Mouse (Mus musculus) MEL (cell line): ENCODE data around the gene Psmd2. TPM values are rescaled to one million over a fixed set of nuclear protein-coding genes. Genes with fewer than 3 reads are reported as not detected.

Experiments
- DNase-seq: peaks from one replicate; pipeline ENCODE4 v3.0.0; 2011; ENCODE audit warnings: low read depth, low spot score
- H3K27ac ChIP-seq: 2 replicates; pipeline ENCODE4 v1.5.1; 2012; ENCODE audit warnings: low read depth, mild to moderate bottlenecking, control low read depth, low read length, moderate library complexity; ENCODE audit not compliant: control insufficient read depth
- H3K27me3 ChIP-seq, 2 experiments: fragments of 150-350 bp in 1 of 2; sonication (generic) in 1 of 2; 2 replicates each; pipeline ENCODE4 v1.6.1; 2012; ENCODE audit warnings: low read length in 2 of 2, mild to moderate bottlenecking in 2 of 2, improper control_type of control experiment in 1 of 2, moderate library complexity in 1 of 2; ENCODE audit not compliant: insufficient read depth in 2 of 2, control insufficient read depth in 1 of 2
- H3K36me3 ChIP-seq, 2 experiments: 2 replicates each; pipeline ENCODE4 v1.6.1; 2012 to 2014; ENCODE audit warnings: low read length in 2 of 2, improper control_type of control experiment in 1 of 2, inconsistent platforms in 1 of 2, mild to moderate bottlenecking in 1 of 2; ENCODE audit not compliant: insufficient read depth in 2 of 2, control insufficient read depth in 1 of 2
- H3K4me1 ChIP-seq, 2 experiments: fragments of 150-350 bp in 1 of 2; sonication (generic) in 1 of 2; 2 replicates each; pipeline ENCODE4 v1.6.1; 2012; ENCODE audit warnings: low read length in 2 of 2, improper control_type of control experiment in 1 of 2, mild to moderate bottlenecking in 1 of 2; ENCODE audit not compliant: insufficient read depth in 2 of 2, control insufficient read depth in 1 of 2
- H3K4me3 ChIP-seq, 2 experiments: fragments of 150-350 bp in 1 of 2; sonication (generic) in 1 of 2; 2 replicates each; pipeline ENCODE4 v1.5.1; 2012; ENCODE audit warnings: low read depth in 2 of 2, low read length in 2 of 2, mild to moderate bottlenecking in 2 of 2, moderate library complexity in 2 of 2, control low read depth in 1 of 2, improper control_type of control experiment in 1 of 2; ENCODE audit not compliant: control insufficient read depth in 1 of 2, insufficient read depth in 1 of 2
- H3K79me2 ChIP-seq: 2 replicates; pipeline ENCODE4 v1.6.1; 2012; ENCODE audit warnings: mild to moderate bottlenecking, low read length, moderate library complexity; ENCODE audit not compliant: control insufficient read depth, poor library complexity, insufficient read depth
- H3K9ac ChIP-seq: 2 replicates; pipeline ENCODE4 v1.6.1; 2012; ENCODE audit warnings: low read depth, mild to moderate bottlenecking, control low read depth, low read length, moderate library complexity; ENCODE audit not compliant: control insufficient read depth, poor library complexity, severe bottlenecking
- H3K9me3 ChIP-seq: fragments of 150-350 bp; sonication (generic); replicated peaks from 2 replicates; pipeline ENCODE4 v1.6.1; 2012; ENCODE audit warnings: mild to moderate bottlenecking, low read length, improper control_type of control experiment, moderate library complexity; ENCODE audit not compliant: insufficient read depth
- CHD1 ChIP-seq: IDR thresholded peaks from 2 replicates; pipeline ENCODE4 v1.6.1; 2012; ENCODE audit warnings: low read depth, mild to moderate bottlenecking, inconsistent platforms, low read length, improper control_type of control experiment
- CTCF ChIP-seq, 3 experiments: IDR thresholded peaks in 2 of 3; conservative IDR thresholded peaks in 1 of 3; 2 replicates each; pipeline ENCODE4 v1.5.1; 2011 to 2012; ENCODE audit warnings: low read length in 3 of 3, low read depth in 2 of 3, mild to moderate bottlenecking in 2 of 3, improper control_type of control experiment in 1 of 3, inconsistent platforms in 1 of 3, mixed read lengths in 1 of 3, moderate library complexity in 1 of 3; ENCODE audit not compliant: control insufficient read depth in 1 of 3, insufficient read depth in 1 of 3, poor library complexity in 1 of 3, severe bottlenecking in 1 of 3
- E2F4 ChIP-seq: IDR thresholded peaks from 2 replicates; pipeline ENCODE4 v1.6.1; 2011; ENCODE audit warnings: low read depth, low read length, improper control_type of control experiment, borderline replicate concordance
- GABPA ChIP-seq: IDR thresholded peaks from 2 replicates; pipeline ENCODE4 v1.6.1; 2012; ENCODE audit warnings: low read depth, mild to moderate bottlenecking, inconsistent platforms, low read length, improper control_type of control experiment, moderate library complexity
- GATA1 ChIP-seq: IDR thresholded peaks from 2 replicates; pipeline ENCODE4 v1.6.1; 2011; ENCODE audit warnings: low read depth, low read length, improper control_type of control experiment
- MAFK ChIP-seq: IDR thresholded peaks from 2 replicates; pipeline ENCODE4 v1.6.1; 2011; ENCODE audit warnings: low read depth, mild to moderate bottlenecking, low read length, improper control_type of control experiment, borderline replicate concordance
- MAZ ChIP-seq: IDR thresholded peaks from 2 replicates; pipeline ENCODE4 v1.6.1; 2012; ENCODE audit warnings: low read depth, mild to moderate bottlenecking, inconsistent platforms, low read length, improper control_type of control experiment
- MYC ChIP-seq: IDR thresholded peaks from 2 replicates; pipeline ENCODE4 v1.6.1; 2011; ENCODE audit warnings: low read depth, mild to moderate bottlenecking, low read length, improper control_type of control experiment, moderate library complexity
- RCOR1 ChIP-seq: IDR thresholded peaks from 2 replicates; pipeline ENCODE4 v1.6.1; 2012; ENCODE audit warnings: low read depth, mild to moderate bottlenecking, inconsistent platforms, low read length, improper control_type of control experiment
- SIN3A ChIP-seq: IDR thresholded peaks from 2 replicates; pipeline ENCODE4 v1.6.1; 2012; ENCODE audit warnings: low read length, improper control_type of control experiment, inconsistent platforms
- TBP ChIP-seq: IDR thresholded peaks from 2 replicates; pipeline ENCODE4 v1.8.0; 2011; ENCODE audit warnings: low read depth, low read length, improper control_type of control experiment
- USF1 ChIP-seq: IDR thresholded peaks from 2 replicates; pipeline ENCODE4 v1.6.1; 2014; ENCODE audit warnings: low read depth, mild to moderate bottlenecking, inconsistent platforms, low read length, improper control_type of control experiment, moderate library complexity
- ZNF384 ChIP-seq: IDR thresholded peaks from 2 replicates; pipeline ENCODE4 v1.6.1; 2012; ENCODE audit warnings: low read depth, mild to moderate bottlenecking, inconsistent platforms, low read length, improper control_type of control experiment
- polyA plus RNA-seq, 2 experiments: library from polyadenylated mRNA; stranded (reverse) in 1 of 2; unstranded in 1 of 2; fragments of >175 nt in 1 of 2; fragments of >200 nt in 1 of 2; gene quantifications; 2 replicates each; pipeline versions ENCODE4 v1.2.1 to v1.2.4; 2012; ENCODE audit warnings: low replicate concordance in 2 of 2, low read depth in 1 of 2; ENCODE audit not compliant: insufficient read length in 2 of 2, insufficient read depth in 1 of 2, missing spikeins in 1 of 2
- total RNA-seq: library from RNA; depleted of rRNA; stranded (reverse); fragments of 300-350 nt; gene quantifications from 2 replicates; pipeline ENCODE4 v1.2.3, GENCODE M21; 2012

The Psmd2 gene
- total and polyA plus RNA-seq, 3 experiments: 81.9 to 432 (median 262) TPM

- TF ChIP-seq CHD1: 0 out of 2 replicates have a peak, but pooled peaks have one; percentile 21
Measured at GRCm38 (mm10) chr16:20621991-20622685, 29.3 kb upstream of the Psmd2 start (continued).

- peak; percentile 48; the same call in 1 of the 2 replicates for TF ChIP-seq USF1
- no peak for TF ChIP-seq MYC
- 0 out of 2 replicates have a peak, but pooled peaks have one; percentile 19 for TF ChIP-seq RCOR1
- TF ChIP-seq GABPA: no peak
- 0 out of 2 replicates have a peak, but pooled peaks have one; percentile 26 for TF ChIP-seq GATA1
- no peaks in the 10 kb centered on the region for H3K9me3 ChIP-seq
- H3K4me3 ChIP-seq: no peak overlapping the region
- peak; percentile 34 for DNase-seq
- peaks cover 0 to 13% of the 10 kb centered on the region in 2 experiments; a peak in 2 of 4 replicates for H3K36me3 ChIP-seq
- peaks cover 4% of the 10 kb centered on the region; the same call in 1 of the 2 replicates for H3K79me2 ChIP-seq
- no peaks in the 10 kb centered on the region; a peak in 1 of 4 replicates for H3K27me3 ChIP-seq
- H3K4me1 ChIP-seq: peaks cover 0 to 11% of the 10 kb centered on the region in 2 experiments; a peak in 2 of 4 replicates
- H3K9ac ChIP-seq: peak overlapping the region; percentile 49
- no peak overlapping the region for H3K27ac ChIP-seq
Measured at GRCm38 (mm10) chr16:20623211-20623610, 28.2 kb upstream of the Psmd2 start.

- peaks cover 2 to 16% of the 10 kb centered on the region in 2 experiments; a peak in 3 of 4 replicates for H3K4me1 ChIP-seq
- peaks cover 0 to 3% of the 10 kb centered on the region in 2 experiments; a peak in 2 of 4 replicates for H3K36me3 ChIP-seq
- no peak for TF ChIP-seq CTCF (IDR thresholded peaks at IDR 0.05 in 2 of 3, conservative IDR thresholded peaks at IDR 0.05 in 1 of 3; ENCODE audit: control insufficient read depth in 1 of 3, insufficient read depth in 1 of 3, low read depth in 2 of 3, low read length in 3 of 3, poor library complexity in 1 of 3, severe bottlenecking in 1 of 3)
- no peak for TF ChIP-seq SIN3A
- no peak for TF ChIP-seq MAZ
- TF ChIP-seq TBP: no peak
- no peak for TF ChIP-seq MAFK
- TF ChIP-seq E2F4: no peak
- no peak for TF ChIP-seq CHD1
- TF ChIP-seq ZNF384: no peak
- H3K9me3 ChIP-seq: no peaks in the 10 kb centered on the region
- peak overlapping the region; percentile 69 for H3K9ac ChIP-seq
- H3K79me2 ChIP-seq: peaks cover 6% of the 10 kb centered on the region; the same call in 1 of the 2 replicates
- DNase-seq: peak; percentile 46
- H3K4me3 ChIP-seq: peak overlapping the region; percentile 59 to 73
- H3K27ac ChIP-seq: 0 out of 2 replicates have a peak overlapping the region, but pooled peaks have one; percentile 2
- H3K27me3 ChIP-seq: no peaks in the 10 kb centered on the region
Measured at GRCm38 (mm10) chr16:20628871-20629391, 22.5 kb upstream of the Psmd2 start.
